Mouse (Mus musculus) cerebellum, postnatal 10 days (tissue): Measurements from ENCODE around the gene Slc48a1.

ENCODE experiments used
- DNase-seq, 2 experiments: peaks; one replicate each; pipeline ENCODE4 v3.0.0; 2021; ENCODE audit warnings: mixed read lengths in 2 of 2

The Slc48a1 gene

DNA sequence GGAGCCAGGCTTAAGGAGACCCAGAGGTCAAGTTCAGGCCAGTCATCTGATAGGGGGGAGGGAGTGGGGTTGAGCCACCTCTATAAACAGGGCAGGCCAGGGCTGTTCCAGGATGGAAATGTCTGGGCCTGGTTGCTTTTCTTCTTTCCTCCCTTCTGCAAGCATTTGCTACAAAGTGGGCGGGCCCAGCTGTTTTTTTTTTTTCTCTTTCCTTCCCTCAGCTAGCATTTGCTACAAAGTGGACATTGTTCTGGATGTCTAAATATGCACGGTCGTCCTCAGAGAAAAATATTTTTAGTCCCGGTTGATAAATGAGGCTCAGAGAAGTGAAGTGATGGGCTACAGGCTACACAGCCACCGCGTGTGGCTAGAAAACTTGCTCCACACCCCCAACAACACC lies 23.8 kb upstream of the Slc48a1 start:
- DNase-seq = no peak

- DNase-seq = no peak
These were observed 23.0 kb upstream of the Slc48a1 start for GRCm38 (mm10) chr15:97755361-97755760.

GRCm38 (mm10) chr15:97760006-97760405 lies 18.3 kb upstream of the Slc48a1 start:
- peak; percentile 90 to 91 for DNase-seq

GRCm38 (mm10) chr15:97760952-97761351 lies 17.4 kb upstream of the Slc48a1 start:
- peak in 1 of 2 experiments; percentile 52 for DNase-seq

DNA sequence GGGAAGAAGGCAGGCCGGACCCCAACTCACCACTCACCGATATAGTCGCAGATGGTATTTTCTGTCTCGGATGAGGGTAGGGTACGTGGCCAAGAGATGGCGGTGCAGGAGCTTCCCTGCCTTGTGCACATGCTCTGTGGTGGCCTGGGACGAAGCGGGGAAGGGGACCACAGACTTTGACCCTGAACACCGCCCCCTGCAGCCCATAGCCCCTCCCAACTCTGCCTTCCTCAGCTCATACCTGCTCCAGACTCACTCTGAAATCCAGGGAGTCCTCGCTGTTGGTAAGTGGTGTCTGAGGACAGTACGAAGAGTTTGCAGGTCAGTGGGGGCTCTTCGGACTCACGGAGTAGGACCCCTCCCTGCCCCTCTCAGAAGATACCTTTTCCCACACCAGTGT lies 16.9 kb upstream of the Slc48a1 start:
- peak in 1 of 2 experiments; percentile 36 for DNase-seq

DNA sequence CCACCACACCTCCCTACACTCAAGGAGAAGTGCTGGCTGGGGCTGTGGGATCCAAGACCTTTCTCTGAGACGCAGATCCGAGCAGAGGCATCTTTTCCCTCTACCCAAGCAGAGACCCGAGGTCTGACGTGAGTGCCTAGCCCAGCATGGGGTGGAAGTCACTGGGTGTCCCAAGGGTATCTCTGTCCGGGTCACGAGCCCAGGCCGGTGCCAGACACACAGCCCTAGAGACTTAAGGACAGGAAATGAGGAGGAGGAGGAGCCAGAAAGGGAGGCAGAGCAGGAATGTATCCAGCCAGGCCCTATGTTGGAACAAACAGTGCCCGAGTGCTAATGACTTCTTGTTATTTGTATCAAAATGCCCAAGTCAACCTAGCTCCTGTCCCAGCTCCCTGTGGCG lies 15.6 kb upstream of the Slc48a1 start:
- no peak for DNase-seq

- DNase-seq = no peak
These were observed 14.9 kb upstream of the Slc48a1 start for GRCm38 (mm10) chr15:97763256-97764049.

GRCm38 (mm10) chr15:97764532-97764931 lies 13.8 kb upstream of the Slc48a1 start:
- DNase-seq = no peak

DNA sequence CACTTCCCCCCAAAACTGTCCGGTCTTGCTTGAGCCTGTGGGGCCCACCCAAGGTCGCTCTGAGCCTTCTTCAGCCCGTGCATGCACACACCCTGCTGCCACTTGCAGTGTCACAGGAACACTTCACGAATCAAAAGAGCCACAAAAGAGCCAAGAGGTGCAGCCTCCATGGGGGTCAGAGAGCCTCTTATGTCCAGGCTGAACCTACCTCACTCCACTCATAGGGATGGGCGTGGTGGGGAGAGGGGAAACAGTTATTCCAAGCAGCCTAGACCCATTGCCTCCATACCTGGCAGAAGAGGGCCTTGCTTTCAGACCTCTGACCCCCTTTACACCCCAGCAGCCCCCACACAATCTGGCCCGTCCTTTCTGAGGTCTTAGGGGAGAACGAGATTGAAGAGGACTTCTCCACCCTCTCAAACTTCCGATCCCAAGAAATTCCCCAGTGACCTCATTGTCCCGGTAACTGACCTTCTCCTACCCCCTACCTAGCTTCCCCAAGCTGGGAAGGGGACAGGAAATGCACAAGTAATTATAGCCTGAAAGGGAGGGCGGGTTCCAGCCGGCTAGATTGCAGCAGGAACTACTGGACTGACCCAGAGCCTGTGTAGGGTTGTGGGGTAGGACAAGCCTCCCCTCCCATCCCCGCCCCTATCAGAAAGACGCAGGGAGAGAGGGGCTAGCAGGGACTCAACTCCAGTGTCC lies 13.1 kb upstream of the Slc48a1 start:
- no peak for DNase-seq

DNA sequence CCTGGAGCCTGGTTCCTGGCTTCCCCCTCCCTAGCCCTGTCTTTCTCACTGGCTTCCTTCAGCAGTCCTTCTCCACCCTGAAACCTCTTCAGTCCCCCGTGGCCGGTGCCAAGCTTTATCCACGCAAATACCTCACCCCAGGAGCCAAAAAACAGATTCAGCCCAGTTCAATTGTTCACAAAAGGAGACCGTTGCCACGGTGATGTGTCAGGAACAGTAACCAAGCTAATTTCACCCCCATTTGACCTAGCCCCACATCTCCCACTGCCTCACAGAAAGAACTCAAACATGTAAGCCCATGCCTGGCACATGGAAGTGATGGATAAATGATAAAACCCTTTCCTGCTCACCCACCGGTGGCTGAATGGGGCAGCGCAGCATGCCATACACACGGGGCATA lies 12.1 kb upstream of the Slc48a1 start:
- DNase-seq = peak; percentile 55 to 63

GRCm38 (mm10) chr15:97766594-97767279 lies 11.6 kb upstream of the Slc48a1 start:
- DNase-seq = peak; percentile 75 to 76

GRCm38 (mm10) chr15:97767280-97768186 lies 10.8 kb upstream of the Slc48a1 start, which contains the start of gene Rapgef3:
Gene Rapgef3, minus strand, starts transcription at chr15:97767972.
- DNase-seq = peak; percentile 89 to 90

DNA sequence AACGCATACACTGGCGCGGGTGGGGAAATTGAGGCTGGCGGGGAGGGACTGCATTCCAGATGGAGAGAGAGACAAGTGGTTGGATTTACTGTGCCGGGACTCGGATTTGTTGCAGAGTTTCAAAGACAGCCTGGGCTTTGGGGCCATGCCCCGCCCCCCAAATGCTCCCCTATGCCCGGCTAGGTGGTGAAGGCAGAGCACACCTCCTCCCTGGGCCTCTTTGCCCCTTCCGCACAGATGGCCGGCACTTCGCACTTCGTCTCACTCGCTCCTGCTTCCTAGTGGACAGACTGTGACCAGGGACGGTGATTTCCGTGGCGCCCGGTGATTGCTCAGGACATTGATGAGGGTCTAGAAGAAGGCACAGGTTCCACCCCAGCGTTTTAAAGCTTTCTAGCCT lies 10.1 kb upstream of the Slc48a1 start:
- peak; percentile 82 to 83 for DNase-seq

DNA sequence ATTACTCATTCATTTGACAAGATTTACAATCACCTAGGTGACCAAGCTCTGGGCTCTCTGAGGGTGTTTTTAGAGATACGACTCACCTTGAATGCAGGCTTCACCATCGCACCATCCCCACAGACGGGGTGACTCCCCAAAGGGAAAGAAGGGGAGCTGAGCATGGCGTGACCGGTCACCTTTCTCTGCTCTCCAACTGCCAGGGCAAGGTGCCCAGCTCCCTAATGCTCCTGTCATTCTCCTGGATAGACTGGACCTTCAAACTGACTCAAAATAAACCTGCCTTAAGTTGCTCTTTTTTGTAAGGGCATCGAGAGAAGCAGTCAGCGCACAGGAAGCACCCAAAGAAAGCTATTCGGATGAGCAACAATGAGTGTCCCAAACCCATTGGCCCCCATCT lies 8.0 kb upstream of the Slc48a1 start:
- DNase-seq = no peak

DNA sequence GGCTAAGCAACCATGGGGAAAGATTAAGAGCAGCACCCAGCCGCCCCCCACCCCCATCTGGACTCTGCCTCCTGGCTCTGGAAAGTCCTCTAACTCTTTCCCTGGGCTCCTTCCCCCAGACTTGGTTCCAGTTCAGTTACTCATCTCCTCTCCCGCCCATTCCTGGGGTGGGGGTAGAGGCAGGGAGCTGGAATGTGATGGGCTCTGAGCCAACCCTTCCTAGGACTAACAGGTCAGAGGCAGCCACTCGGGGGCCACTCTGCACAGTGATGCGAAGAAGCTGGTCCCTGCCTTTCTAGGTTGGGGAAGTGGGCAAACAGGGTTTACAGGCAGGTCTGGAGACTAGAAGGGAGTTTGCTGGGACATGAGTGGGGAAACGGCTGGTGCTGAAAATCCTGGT lies 5.2 kb upstream of the Slc48a1 start:
- peak in 1 of 2 experiments; percentile 50 for DNase-seq

DNA sequence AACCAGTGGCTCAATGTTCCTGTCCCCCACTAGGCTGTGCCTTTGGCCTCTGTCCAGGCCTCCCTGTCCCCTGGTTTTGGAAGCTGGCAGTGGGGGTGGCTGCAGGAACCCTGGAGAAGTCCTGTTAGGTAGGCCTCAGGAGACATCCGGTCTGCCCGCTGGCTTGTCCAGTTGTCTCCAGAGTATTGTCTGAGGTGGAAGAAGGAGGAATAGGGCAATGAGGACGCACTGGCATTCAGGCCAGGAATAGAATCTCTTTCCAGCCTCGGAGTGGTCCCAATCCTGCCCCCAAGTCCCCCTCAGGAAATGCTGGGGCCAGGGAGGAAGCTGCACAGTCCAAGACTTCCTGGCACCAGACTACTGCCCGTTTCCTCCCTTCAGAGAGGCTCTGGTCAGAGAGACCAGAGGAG lies 4.4 kb upstream of the Slc48a1 start:
- DNase-seq = peak in 1 of 2 experiments; percentile 45

- peak; percentile 92 to 94 for DNase-seq
These were observed 1.8 kb upstream of the Slc48a1 start for GRCm38 (mm10) chr15:97776514-97776913.

GRCm38 (mm10) chr15:97776919-97777318 lies 1.4 kb upstream of the Slc48a1 start:
- DNase-seq = no peak

GRCm38 (mm10) chr15:97779576-97779975 lies 1.3 kb downstream of the Slc48a1 start:
- no peak for DNase-seq

DNA sequence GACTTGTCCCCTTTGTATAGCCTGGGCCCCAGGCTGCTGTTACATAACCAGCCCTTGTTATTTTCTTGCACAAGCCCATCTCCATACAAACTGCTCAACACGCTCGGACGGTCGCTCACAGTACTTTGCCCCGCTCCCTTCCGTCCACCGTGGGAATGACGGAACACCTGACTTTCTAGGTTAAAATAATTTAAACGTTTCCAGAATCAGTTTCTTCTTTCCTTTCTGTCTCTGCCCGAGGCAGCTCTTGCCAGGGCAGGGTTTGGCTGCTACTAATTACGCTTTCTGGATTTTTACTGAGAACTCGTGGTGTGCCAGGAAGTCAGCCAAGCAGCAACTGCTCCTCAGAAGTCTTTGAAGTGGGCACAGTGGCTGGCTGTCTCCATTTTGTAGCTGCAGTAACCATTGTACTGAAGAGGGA lies 2.3 kb downstream of the Slc48a1 start:
- DNase-seq = peak in 1 of 2 experiments; percentile 53

DNA sequence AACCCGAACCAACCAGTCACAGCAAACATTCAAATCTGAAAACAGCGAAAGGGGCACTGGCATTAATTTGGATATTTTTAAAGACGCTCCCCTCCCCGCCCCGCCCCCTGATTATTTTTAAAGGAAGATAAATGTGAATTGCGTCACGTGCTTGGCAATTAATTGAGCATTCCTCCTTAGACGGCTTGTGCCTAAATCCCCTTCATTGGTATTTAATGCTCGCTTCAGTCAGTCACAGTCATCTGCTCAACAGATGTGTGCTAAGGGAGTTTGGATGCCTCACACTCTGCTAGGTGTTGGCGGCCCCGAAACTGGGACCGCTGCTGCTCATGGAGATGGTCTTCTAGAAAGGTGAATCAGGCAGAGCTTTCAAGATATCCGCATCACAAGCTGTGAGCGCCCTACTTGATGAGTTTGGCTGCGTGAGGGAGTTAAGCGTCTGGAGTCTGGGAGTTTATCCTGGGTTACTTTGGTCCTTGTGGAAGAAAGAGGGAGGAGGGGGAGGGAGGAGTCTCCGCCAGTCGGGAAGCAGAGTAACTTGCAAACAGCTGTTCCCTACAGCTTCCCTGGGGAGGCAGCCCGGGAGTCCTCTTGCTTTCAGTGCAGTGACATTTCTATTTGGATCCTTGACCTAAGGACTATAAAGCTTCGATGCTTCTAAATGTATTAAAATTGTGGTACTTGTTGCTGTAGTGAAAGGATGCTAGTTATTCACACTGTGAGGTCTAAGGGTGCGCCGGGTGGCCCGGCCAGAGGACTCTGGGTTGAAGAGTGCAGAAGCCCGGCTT lies 3.8 kb downstream of the Slc48a1 start:
- no peak for DNase-seq

DNA sequence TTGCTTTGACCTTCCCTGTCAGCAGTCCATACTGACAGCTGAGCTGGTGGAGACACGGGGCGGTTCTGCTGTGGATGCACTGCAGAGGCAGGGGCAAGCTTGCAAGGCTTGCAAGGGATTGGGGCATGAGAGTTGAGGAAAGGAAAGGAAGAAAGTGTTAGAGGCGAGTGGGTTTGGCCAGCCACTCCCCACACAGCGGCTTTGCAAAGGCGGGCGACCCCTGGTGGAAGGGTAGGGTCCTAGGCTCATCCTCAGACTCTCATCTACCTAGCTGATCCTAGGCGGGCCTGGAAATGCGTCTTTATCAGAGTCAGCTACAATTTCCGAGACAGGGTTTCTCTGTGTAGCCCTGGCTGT lies 4.4 kb downstream of the Slc48a1 start:
- peak; percentile 83 to 87 for DNase-seq
